Mouse (Mus musculus) hindbrain, embryonic 15.5 days (tissue): Measurements from ENCODE around the gene Saa3. TPM values are rescaled to one million over a fixed set of nuclear protein-coding genes. Genes with fewer than 3 reads are reported as not detected.
"Not testable (repeated sequence)": the region's sequence is repeated elsewhere in the genome, so short reads cannot be mapped to it uniquely, and the experiment has no call there.

Source experiments
- ATAC-seq: fragments of 200-750 bp; cut with Nextera tagmentation; 2 replicates; pipeline ENCODE4 v1.8.0; 2017; ENCODE audit warnings: low read depth, moderate number of reproducible peaks, moderate TSS enrichment; ENCODE audit not compliant: low FRiP score
- H3K27ac ChIP-seq: fragments of 300-500 bp; sonication (generic); replicated peaks from 2 replicates; pipeline ENCODE4 v1.5.1; 2015; ENCODE audit warnings: mild to moderate bottlenecking, inconsistent platforms
- H3K27me3 ChIP-seq: fragments of 300-500 bp; sonication (generic); 2 replicates; pipeline ENCODE4 v1.6.1; 2015; ENCODE audit warnings: control low read depth, inconsistent platforms
- H3K36me3 ChIP-seq: fragments of 300-500 bp; sonication (generic); 2 replicates; pipeline ENCODE4 v1.6.1; 2015; ENCODE audit warnings: control low read depth, inconsistent platforms
- H3K4me1 ChIP-seq: fragments of 300-500 bp; sonication (generic); replicated peaks from 2 replicates; pipeline ENCODE4 v1.6.1; 2015; ENCODE audit warnings: control low read depth, inconsistent platforms
- H3K4me2 ChIP-seq: fragments of 300-500 bp; sonication (generic); 2 replicates; pipeline ENCODE4 v1.6.1; 2015; ENCODE audit warnings: moderate library complexity, mild to moderate bottlenecking, inconsistent platforms
- H3K4me3 ChIP-seq: fragments of 300-500 bp; sonication (generic); 2 replicates; pipeline ENCODE4 v1.5.1; 2015; ENCODE audit warnings: mild to moderate bottlenecking, inconsistent platforms
- H3K9ac ChIP-seq: fragments of 300-500 bp; sonication (generic); 2 replicates; pipeline ENCODE4 v1.6.1; 2015; ENCODE audit warnings: inconsistent platforms
- H3K9me3 ChIP-seq: fragments of 300-500 bp; sonication (generic); 2 replicates; pipeline ENCODE4 v1.6.1; 2016; ENCODE audit warnings: control low read depth, inconsistent platforms
- WGBS: fragments of 180-500 bp; shearing (Covaris S2); methylation state at CpG from one replicate; pipeline ENCODE4 v1.1.7; 2015; 5-methylcytosine and 5-hydroxymethylcytosine counted together
- polyA plus RNA-seq: library from polyadenylated mRNA; unstranded; fragments of >200 nt; fragmentation: Nextera tagmentation; extraction: Ambion mirVana; gene quantifications from 2 replicates; pipeline ENCODE4 v1.2.1, GENCODE M21; 2015

Saa3 gene
- polyA plus RNA-seq, result 0.26 and 0.43 TPM in 2 replicates

- no peaks in the 10 kb centered on the region for H3K36me3 ChIP-seq
- H3K27ac ChIP-seq, result no peak within 1 kb of the TSS
- H3K9ac ChIP-seq, result no peak within 1 kb of the TSS
- ATAC-seq, result no peak
- no peaks in the 10 kb centered on the region for H3K9me3 ChIP-seq
- H3K27me3 ChIP-seq, result 0 out of 2 replicates have a peak, but pooled peaks cover 2% of the 10 kb centered on the region
- no peaks in the 10 kb centered on the region for H3K4me1 ChIP-seq
- H3K4me3 ChIP-seq, result no peak within 1 kb of the TSS
- H3K4me2 ChIP-seq, result no peak within 1 kb of the TSS
- 92% methylated on average over 5 of the region's 5 CpGs for WGBS
These were observed at the start of gene Saa3 for GRCm38 (mm10) chr7:46715600-46715999. TSS of gene Saa3 (minus strand) at chr7:46715700.

DNA sequence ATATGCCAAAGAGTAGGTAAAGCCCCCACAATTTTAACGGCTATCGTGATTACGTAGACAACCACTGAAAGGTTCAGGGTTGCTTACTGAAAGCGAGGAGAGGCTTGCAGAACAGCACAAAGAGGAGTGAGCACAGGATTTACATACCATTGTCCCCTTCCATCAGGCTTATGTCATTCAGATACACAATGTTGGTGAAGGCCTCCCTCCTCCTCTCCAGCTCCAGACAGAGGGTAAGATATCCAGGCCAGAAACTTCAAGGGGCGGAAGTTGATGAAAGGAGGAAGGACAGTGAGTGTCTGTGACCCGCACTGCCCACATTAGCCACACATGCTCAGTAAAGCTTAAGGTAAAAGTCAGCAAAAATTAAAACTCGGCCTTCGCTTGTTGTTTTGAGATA is 49.2 kb upstream of the Saa3 start:
- H3K9ac ChIP-seq, result no peak overlapping the region
- H3K4me3 ChIP-seq, result no peak overlapping the region
- peaks cover 79% of the 10 kb centered on the region for H3K36me3 ChIP-seq
- H3K4me2 ChIP-seq, result no peak overlapping the region
- no peaks in the 10 kb centered on the region for H3K27me3 ChIP-seq
- no peaks in the 10 kb centered on the region for H3K4me1 ChIP-seq
- 81% methylated on average over 8 of the region's 8 CpGs for WGBS
- no peak overlapping the region for H3K27ac ChIP-seq
- ATAC-seq, result no peak
- H3K9me3 ChIP-seq, result no peaks in the 10 kb centered on the region

DNA sequence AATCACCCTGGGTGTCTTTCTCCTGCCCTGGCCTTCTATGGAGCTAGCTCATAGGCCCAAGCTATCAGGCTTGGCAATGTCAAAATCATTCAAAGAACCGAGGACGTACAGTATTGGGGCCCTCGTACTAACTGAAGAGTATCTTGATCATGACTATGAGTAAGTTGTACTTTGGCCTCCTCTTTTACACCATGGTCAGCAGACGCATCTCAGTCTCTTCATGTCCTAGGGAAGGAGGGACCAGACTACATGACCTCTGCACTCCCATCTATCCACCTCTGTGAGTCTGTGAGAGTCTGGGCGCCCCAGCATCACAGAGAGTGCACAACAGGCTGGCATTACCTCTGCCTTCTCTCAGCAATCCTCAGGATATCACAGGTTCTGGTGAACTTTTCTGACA is 47.1 kb upstream of the Saa3 start:
- Histone ChIP-seq H3K27ac (no peak overlapping the region), H3K36me3 (peaks cover 60% of the 10 kb centered on the region), H3K4me3 (no peak overlapping the region), H3K4me1 (no peaks in the 10 kb centered on the region), H3K9ac (no peak overlapping the region), H3K4me2 (no peak overlapping the region), H3K9me3 (no peaks in the 10 kb centered on the region), H3K27me3 (no peaks in the 10 kb centered on the region)
- 96% methylated on average over 5 of the region's 5 CpGs for WGBS
- no peak for ATAC-seq

- no peaks in the 10 kb centered on the region for H3K4me1 ChIP-seq
- H3K27me3 ChIP-seq, result no peaks in the 10 kb centered on the region
- no peak overlapping the region for H3K4me3 ChIP-seq
- WGBS, result 79% methylated on average over 11 of the region's 11 CpGs
- H3K36me3 ChIP-seq, result peaks cover 47% of the 10 kb centered on the region
- H3K9me3 ChIP-seq, result no peaks in the 10 kb centered on the region
- no peak overlapping the region for H3K27ac ChIP-seq
- no peak overlapping the region for H3K9ac ChIP-seq
- H3K4me2 ChIP-seq, result no peak overlapping the region
- no peak for ATAC-seq
These were observed 45.7 kb upstream of the Saa3 start for GRCm38 (mm10) chr7:46761049-46761795.

GRCm38 (mm10) chr7:46751490-46751889 is 36.0 kb upstream of the Saa3 start, which contains the start of gene Saa2:
TSS of gene Saa2 (plus strand) at chr7:46751790.
- Histone ChIP-seq H3K27me3 (no peaks in the 10 kb centered on the region), H3K4me3 (no peak within 1 kb of the TSS), H3K9ac (no peak within 1 kb of the TSS), H3K36me3 (no peaks in the 10 kb centered on the region), H3K4me1 (no peaks in the 10 kb centered on the region), H3K9me3 (no peaks in the 10 kb centered on the region), H3K4me2 (no peak within 1 kb of the TSS), H3K27ac (no peak within 1 kb of the TSS)
- WGBS, result 69% methylated on average over 3 of the region's 3 CpGs
- ATAC-seq, result no peak

DNA sequence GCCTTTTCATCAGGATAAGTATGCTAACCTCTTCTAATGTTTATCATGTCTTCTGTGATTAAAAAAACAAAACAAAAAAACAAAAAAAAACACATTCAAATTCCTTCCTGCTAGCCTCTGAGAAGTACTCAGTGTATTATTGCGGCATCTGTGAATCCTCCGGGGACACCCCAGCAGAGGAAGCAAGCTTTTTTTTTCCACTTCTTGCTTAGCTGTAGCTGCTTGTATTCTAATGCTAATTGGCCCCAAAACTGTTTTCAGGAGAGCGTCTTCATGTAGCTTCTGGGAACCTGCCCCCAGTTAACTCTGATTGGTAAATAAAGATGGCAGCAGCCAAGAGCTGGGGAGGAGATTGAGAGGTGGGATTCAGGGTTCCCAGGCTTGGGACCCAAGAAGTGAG is 33.0 kb upstream of the Saa3 start:
- no peaks in the 10 kb centered on the region for H3K4me1 ChIP-seq
- H3K9me3 ChIP-seq, result no peaks in the 10 kb centered on the region
- no peak overlapping the region for H3K9ac ChIP-seq
- H3K4me3 ChIP-seq, result no peak overlapping the region
- H3K27ac ChIP-seq, result no peak overlapping the region
- no peaks in the 10 kb centered on the region for H3K27me3 ChIP-seq
- no peak overlapping the region for H3K4me2 ChIP-seq
- no peak for ATAC-seq
- WGBS, result 25% methylated on average over 3 of the region's 3 CpGs
- H3K36me3 ChIP-seq, result no peaks in the 10 kb centered on the region

GRCm38 (mm10) chr7:46746381-46746780 is 30.9 kb upstream of the Saa3 start:
- WGBS, result 91% methylated on average over 7 of the region's 7 CpGs
- Histone ChIP-seq H3K4me2 (no peak overlapping the region), H3K4me3 (no peak overlapping the region), H3K36me3 (no peaks in the 10 kb centered on the region), H3K27me3 (no peaks in the 10 kb centered on the region), H3K4me1 (no peaks in the 10 kb centered on the region), H3K27ac (no peak overlapping the region), H3K9me3 (no peaks in the 10 kb centered on the region), H3K9ac (no peak overlapping the region)
- no peak for ATAC-seq

DNA sequence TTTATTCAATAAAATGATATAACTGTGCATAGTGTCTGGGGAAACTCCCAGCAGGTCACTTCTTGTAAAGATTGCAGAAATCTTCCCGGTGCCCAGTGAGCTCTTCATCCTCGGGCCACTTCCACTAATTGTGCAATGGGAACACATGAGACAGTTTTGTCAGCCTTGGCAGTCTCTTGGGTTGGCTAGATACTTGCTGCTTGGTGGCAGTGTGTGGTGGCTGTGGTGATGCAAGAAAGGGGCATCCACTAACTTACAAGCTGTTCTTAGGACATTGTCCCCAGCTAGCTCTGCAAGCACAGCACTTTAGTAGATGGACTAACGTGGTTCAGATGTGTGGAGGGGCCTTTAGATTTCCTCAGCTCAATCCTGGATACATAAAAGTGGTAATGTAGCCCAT is 30.3 kb upstream of the Saa3 start:
- no peaks in the 10 kb centered on the region for H3K36me3 ChIP-seq
- no peak for ATAC-seq
- WGBS, result 88% methylated on average over 3 of the region's 3 CpGs
- H3K4me1 ChIP-seq, result no peaks in the 10 kb centered on the region
- H3K9me3 ChIP-seq, result no peaks in the 10 kb centered on the region
- no peaks in the 10 kb centered on the region for H3K27me3 ChIP-seq
- H3K4me3 ChIP-seq, result no peak overlapping the region
- no peak overlapping the region for H3K9ac ChIP-seq
- H3K27ac ChIP-seq, result no peak overlapping the region
- no peak overlapping the region for H3K4me2 ChIP-seq

DNA sequence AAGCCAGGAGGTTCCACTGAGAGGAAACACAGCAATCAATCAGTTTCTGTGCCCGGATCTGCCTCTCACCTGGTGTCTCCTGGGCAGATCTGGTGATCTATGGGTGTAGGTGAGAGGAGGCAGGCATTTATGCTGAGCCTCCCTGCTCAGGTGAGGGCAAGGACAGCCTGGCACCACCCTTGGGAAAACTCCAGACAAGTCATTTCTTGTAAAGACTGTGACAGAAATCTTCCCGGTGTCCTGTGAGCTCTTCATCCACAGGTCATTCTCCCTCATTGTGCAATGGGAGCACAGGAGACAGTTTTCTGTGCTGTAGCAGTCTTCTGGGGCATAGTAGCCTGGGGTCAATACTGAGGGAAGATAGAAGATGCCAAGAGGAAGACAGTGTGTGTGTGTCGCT is 27.4 kb upstream of the Saa3 start, which contains the start of gene Saa1:
TSS of gene Saa1 (minus strand) at position 101 of the 400 bp plus-strand sequence.
- not testable (repeated sequence) for ATAC-seq

DNA sequence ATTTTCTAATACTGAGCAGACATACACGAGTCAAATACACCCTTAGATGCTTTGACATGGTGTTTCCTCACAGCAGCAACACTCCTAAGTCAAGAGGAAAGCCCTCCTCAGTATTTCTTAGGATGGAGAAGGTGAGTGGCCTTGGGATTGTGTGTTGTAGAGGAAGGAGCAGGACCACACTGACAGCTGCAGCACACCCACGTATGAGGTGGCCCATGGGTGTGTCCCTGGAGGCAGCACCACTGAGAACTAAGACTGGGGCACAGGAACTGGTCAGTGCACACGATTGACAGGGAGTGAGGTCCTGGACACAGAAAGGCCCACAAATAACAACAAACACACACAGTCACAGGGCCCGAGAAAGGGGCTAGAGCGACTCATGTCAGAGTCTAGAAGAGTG is 24.5 kb upstream of the Saa3 start:
- WGBS, result 82% methylated on average over 5 of the region's 5 CpGs
- H3K9ac ChIP-seq, H3K36me3 ChIP-seq, H3K9me3 ChIP-seq, H3K4me1 ChIP-seq, ATAC-seq, H3K4me2 ChIP-seq, H3K27me3 ChIP-seq, H3K4me3 ChIP-seq, H3K27ac ChIP-seq: not testable (repeated sequence)

More for the DNA sequence above, 27.4 kb upstream of the Saa3 start, which contains the start of gene Saa1:
- not testable (repeated sequence) for H3K4me2 ChIP-seq, H3K9ac ChIP-seq, H3K27me3 ChIP-seq, H3K4me3 ChIP-seq, H3K9me3 ChIP-seq, H3K36me3 ChIP-seq, H3K4me1 ChIP-seq, H3K27ac ChIP-seq
- WGBS, result 81% methylated on average over 3 of the region's 3 CpGs

DNA sequence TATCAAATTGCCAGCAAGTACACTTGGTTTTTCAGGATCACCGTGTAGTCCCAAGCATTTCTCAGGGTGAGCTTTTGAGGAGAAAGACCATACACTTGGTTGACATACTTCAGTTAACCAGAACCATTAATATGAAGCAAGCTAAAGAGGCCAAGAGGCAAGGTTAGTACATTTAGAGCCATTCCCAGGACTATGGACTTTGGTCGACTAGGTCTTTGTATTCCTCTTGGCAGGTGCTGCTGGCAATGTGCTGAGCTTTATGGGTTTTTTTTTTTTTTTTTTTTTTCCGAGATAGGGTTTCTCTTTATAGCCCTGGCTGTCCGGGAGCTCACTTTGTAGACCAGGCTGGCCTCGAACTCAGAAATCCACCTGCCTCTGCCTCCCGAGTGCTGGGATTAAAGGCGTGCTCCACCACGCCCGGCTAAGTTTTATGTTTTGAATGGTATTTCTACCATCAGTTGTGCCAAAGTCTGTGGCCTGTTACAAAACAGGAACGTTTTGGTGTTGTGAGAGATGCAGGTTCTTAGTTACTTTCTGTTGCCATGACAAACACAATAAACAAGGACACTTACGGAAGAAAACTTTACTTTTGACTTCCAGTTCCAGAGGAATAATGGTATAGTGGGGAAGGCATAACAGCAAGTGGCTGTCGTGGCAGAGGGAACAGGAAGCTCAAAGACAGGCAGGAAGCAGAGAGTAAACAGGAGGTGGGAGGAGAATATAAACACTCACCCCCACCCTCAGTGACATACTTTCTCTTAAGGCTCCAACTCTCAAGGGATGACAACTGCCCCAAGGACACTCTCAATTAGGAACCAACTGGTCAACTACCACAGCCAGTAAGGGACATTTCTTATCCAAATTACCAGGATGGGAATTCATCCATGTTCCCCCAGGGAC is 23.3 kb upstream of the Saa3 start:
- H3K36me3 ChIP-seq, result no peaks in the 10 kb centered on the region
- ATAC-seq, result no peak
- no peaks in the 10 kb centered on the region for H3K9me3 ChIP-seq
- H3K27ac ChIP-seq, result no peak overlapping the region
- no peaks in the 10 kb centered on the region for H3K4me1 ChIP-seq
- no peak overlapping the region for H3K4me2 ChIP-seq
- no peak overlapping the region for H3K4me3 ChIP-seq
- no peaks in the 10 kb centered on the region for H3K27me3 ChIP-seq
- WGBS, result 82% methylated on average over 12 of the region's 12 CpGs
- no peak overlapping the region for H3K9ac ChIP-seq

DNA sequence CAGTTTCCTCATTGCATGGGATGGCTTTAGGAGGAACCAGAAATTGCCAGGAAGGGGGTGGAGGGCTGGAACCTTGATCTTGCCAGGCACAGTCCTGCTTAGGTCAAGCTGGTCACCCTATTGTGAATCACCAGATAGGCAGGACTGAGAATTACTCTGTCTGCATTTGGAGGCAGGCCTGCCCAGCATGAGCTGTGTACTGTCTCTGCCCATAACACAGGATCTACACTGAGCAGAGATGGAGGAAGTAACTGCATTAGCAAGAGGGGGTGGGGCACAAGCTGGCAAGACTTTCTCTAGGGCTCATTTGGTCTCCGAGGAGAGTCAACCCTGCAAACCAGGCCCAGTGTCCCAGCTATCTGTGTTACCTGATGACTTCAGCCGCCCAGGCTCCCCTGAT is 19.5 kb upstream of the Saa3 start:
- Histone ChIP-seq H3K27me3 (no peaks in the 10 kb centered on the region), H3K4me1 (no peaks in the 10 kb centered on the region), H3K27ac (no peak overlapping the region), H3K4me3 (no peak overlapping the region), H3K4me2 (no peak overlapping the region), H3K9ac (no peak overlapping the region), H3K9me3 (no peaks in the 10 kb centered on the region), H3K36me3 (no peaks in the 10 kb centered on the region)
- 85% methylated on average over 2 of the region's 2 CpGs for WGBS
- no peak for ATAC-seq
